Mouse (Mus musculus) G1E (cell line): ENCODE measurements around the gene Jph2. TPM values are rescaled to one million over a fixed set of nuclear protein-coding genes. Genes with fewer than 3 reads are reported as not detected.

ENCODE experiments used
- ATAC-seq: 2 replicates; pipeline ENCODE4 v1.8.0; 2016; ENCODE audit warnings: mild to moderate bottlenecking; ENCODE audit not compliant: insufficient number of reproducible peaks, poor library complexity, low FRiP score, severe bottlenecking; ENCODE audit errors: extremely low read depth
- DNase-seq: peaks from one replicate; pipeline ENCODE4 v3.0.0; 2012; ENCODE audit warnings: low spot score
- H3K27me3 ChIP-seq: 2 replicates; pipeline ENCODE4 v1.6.1; 2012; ENCODE audit warnings: mild to moderate bottlenecking, low read length, inconsistent platforms; ENCODE audit not compliant: insufficient read depth
- H3K36me3 ChIP-seq: replicated peaks from 2 replicates; pipeline ENCODE3; 2012; ENCODE audit warnings: mild to moderate bottlenecking, inconsistent platforms
- H3K4me1 ChIP-seq: 2 replicates; pipeline ENCODE4 v1.6.1; 2012; ENCODE audit warnings: low read depth, low read length, inconsistent platforms, mixed read lengths; ENCODE audit not compliant: insufficient read depth
- H3K4me3 ChIP-seq: 2 replicates; pipeline ENCODE4 v1.5.1; 2012; ENCODE audit warnings: low read depth, mild to moderate bottlenecking, inconsistent platforms, low read length, moderate library complexity, mixed read lengths
- H3K9me3 ChIP-seq: replicated peaks from 2 replicates; pipeline ENCODE4 v1.6.1; 2012; ENCODE audit warnings: inconsistent platforms
- CTCF ChIP-seq: IDR thresholded peaks from 2 replicates; pipeline ENCODE4 v1.5.1; 2012; ENCODE audit warnings: low read depth, low read length, inconsistent platforms, mixed read lengths
- GATA1 ChIP-seq: IDR thresholded peaks from 2 replicates; pipeline ENCODE4 v1.6.1; 2012; ENCODE audit warnings: borderline replicate concordance, low read length, inconsistent platforms, mixed read lengths
- GATA2 ChIP-seq: IDR thresholded peaks from 2 replicates; pipeline ENCODE4 v1.6.1; 2012; ENCODE audit warnings: low read depth, low read length, inconsistent platforms, borderline replicate concordance
- POLR2AphosphoS5 ChIP-seq: IDR thresholded peaks from 2 replicates; pipeline ENCODE4 v1.6.1; 2012; ENCODE audit warnings: low read depth, low read length, inconsistent platforms; ENCODE audit not compliant: insufficient replicate concordance
- TAL1 ChIP-seq: conservative IDR thresholded peaks from 2 replicates; pipeline ENCODE4 v1.6.1; 2012; ENCODE audit warnings: low read depth, low read length, inconsistent platforms, mixed read lengths
- polyA plus RNA-seq: library from polyadenylated mRNA; stranded (reverse); fragments of >175 nt; gene quantifications from 2 replicates; pipeline ENCODE4 v1.2.3, GENCODE M21; 2012
- total RNA-seq, 2 experiments: library from RNA; stranded (forward) in 1 of 2; stranded (reverse) in 1 of 2; fragments of 200-1000 nt in 1 of 2; fragments of >200 nt in 1 of 2; fragmentation: Nextera tagmentation in 1 of 2; gene quantifications; 2 replicates each; pipeline ENCODE4 v1.2.3; 2014 to 2017

Jph2 gene
- total and polyA plus RNA-seq, 3 experiments = 0.05 TPM; not detected in 2

DNA sequence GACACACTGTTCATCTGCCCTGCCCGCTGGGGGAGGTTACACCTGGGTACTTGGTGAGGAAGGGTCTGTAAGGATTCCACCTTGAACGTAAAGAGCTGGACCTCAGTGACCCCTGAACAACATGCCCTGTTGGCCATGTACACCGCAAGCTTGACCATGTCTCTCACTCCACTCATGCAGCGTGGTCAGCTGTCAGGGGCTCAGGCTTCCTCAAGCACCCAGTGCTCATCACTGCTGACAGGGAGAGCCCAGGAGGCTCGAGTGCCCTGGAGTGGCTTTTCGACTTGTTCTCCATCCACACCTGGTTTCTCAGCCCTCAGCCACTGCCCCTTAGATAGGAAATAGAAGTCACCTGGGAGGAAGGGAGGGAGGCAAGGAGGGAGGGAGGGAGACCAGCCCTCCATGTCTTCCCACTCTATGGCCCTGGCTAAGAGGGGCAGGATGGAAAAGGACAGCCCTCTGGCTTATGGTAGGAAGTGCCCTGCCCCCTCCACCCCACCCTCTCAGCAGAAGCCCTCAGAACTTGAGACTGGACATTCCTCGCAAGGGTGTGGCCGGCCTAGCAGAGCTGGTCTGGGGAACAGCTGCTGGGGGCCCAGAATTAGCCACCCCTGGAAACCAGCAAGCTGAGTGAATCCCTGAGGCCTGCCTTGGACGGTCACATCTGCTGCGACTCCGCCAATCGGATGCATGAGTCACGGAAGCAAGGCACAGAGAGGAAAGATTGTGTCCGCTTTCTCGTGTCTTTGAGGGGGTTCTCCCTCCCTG is 11.2 kb downstream of the Jph2 start:
- peaks cover 25% of the 10 kb centered on the region for H3K27me3 ChIP-seq
- H3K4me3 ChIP-seq = no peak overlapping the region
- H3K9me3 ChIP-seq = no peaks in the 10 kb centered on the region
- ATAC-seq = no peak
- H3K4me1 ChIP-seq = no peaks in the 10 kb centered on the region
- TF ChIP-seq GATA1 = no peak
- TF ChIP-seq CTCF = no peak
- TF ChIP-seq POLR2AphosphoS5 = no peak
- no peak for DNase-seq
- H3K36me3 ChIP-seq = no peaks in the 10 kb centered on the region

DNA sequence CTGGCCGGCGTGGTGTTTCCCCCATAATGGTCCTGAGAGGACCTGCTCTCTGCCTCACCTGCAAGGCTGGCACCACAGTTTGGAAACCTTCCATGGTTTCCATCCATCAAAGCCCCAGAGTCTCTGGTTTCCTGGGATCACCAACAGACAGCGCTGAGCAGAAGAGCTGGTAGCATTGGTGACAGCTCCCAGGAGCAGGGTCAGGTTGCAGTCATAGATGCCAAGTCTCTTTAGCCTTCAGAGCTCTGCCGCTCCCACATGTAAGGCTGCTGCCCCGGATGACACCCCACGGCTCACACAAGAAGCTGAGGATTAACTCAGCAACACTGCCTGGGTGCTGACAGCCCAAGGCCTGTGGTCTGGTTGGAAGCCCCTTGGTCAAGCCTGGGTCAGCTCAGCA is 12.7 kb downstream of the Jph2 start:
- H3K36me3 ChIP-seq = no peaks in the 10 kb centered on the region
- TF ChIP-seq TAL1 = no peak
- no peak for TF ChIP-seq CTCF
- TF ChIP-seq POLR2AphosphoS5 = no peak
- TF ChIP-seq GATA1 = no peak
- no peak for TF ChIP-seq GATA2
- ATAC-seq (no peak), DNase-seq (no peak)
- H3K27me3 ChIP-seq = peaks cover 18% of the 10 kb centered on the region
- no peak overlapping the region for H3K4me3 ChIP-seq
- H3K9me3 ChIP-seq = no peaks in the 10 kb centered on the region
- H3K4me1 ChIP-seq = no peaks in the 10 kb centered on the region

DNA sequence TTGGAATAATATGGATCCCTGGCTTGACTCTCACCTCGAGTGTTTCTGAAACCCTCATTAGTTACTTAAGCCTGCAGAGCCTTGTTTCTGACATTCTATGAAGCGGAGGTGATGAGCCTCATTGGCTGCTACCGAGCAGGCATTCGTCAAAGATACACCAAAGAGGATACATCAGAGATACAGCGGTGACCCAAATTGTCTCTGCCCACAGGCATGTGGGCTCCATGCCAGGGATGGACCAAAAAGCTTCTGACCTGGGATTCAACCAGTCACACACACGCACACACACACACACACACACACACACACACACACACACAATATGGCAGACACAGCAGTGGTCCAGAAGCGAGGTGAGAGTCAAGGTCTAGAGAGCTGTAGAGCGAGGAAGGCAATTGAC is 16.5 kb downstream of the Jph2 start:
- no peaks in the 10 kb centered on the region; the same call in 1 of the 2 replicates for H3K9me3 ChIP-seq
- ATAC-seq (no peak), DNase-seq (no peak)
- no peaks in the 10 kb centered on the region for H3K36me3 ChIP-seq
- H3K4me3 ChIP-seq = no peak overlapping the region
- peaks cover 19% of the 10 kb centered on the region for H3K27me3 ChIP-seq
- H3K4me1 ChIP-seq = no peaks in the 10 kb centered on the region; the same call in 1 of the 2 replicates
- TF ChIP-seq CTCF = no peak
- TF ChIP-seq GATA2 = no peak
- TF ChIP-seq GATA1 = no peak
- TF ChIP-seq POLR2AphosphoS5 = no peak
- TF ChIP-seq TAL1 = no peak

DNA sequence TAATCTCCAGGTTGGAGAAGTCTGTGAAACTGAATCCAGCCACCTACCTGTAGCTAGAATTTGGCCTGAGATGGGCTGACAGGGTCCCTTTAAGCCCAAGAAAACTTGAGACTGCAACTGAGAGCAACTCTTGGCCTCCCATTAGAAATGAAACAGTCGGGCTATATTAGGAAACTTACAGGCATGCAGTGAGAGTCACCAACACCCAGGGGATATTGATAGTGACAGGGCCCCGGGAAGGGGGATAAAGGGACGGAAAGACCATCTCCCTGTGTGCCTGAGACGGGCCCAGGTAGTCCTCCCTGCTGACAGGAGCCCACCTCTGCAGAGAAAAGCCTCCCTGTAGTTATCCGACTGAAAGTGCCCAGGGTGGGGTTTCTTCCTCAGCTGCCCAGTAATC is 18.4 kb downstream of the Jph2 start:
- no peak for TF ChIP-seq CTCF
- no peak for TF ChIP-seq TAL1
- TF ChIP-seq POLR2AphosphoS5 = no peak
- no peaks in the 10 kb centered on the region for H3K36me3 ChIP-seq
- H3K4me1 ChIP-seq = peaks cover 2% of the 10 kb centered on the region
- H3K9me3 ChIP-seq = peaks cover 11% of the 10 kb centered on the region
- ATAC-seq (no peak), DNase-seq (no peak)
- H3K27me3 ChIP-seq = peaks cover 16% of the 10 kb centered on the region
- H3K4me3 ChIP-seq = no peak overlapping the region

DNA sequence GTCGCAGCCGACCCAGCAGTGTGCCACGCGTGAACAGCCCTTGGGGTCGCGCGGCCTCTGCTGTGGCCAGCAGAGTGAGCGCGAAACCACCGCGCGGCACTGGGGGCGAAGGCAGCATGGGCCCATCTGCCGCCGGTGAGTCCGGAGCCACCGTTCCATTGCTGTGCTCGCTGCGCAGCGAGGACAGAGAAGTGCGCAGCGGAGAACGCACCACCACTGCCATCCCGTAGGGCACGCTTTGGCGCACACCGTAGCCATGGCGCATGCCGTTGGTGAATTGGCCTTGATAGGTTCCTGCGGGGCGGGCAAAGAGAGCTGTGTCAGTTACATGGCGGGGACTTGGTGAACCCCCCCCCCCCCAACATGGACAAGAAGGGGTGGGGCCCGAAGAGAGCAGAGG is 21.7 kb downstream of the Jph2 start:
- H3K36me3 ChIP-seq = no peaks in the 10 kb centered on the region
- ATAC-seq (no peak), DNase-seq (no peak)
- no peak overlapping the region for H3K4me3 ChIP-seq
- H3K4me1 ChIP-seq = peaks cover 2% of the 10 kb centered on the region
- peaks cover 11% of the 10 kb centered on the region for H3K9me3 ChIP-seq
- TF ChIP-seq GATA1 (no peak), TAL1 (no peak), POLR2AphosphoS5 (no peak), GATA2 (no peak), CTCF (no peak)
- H3K27me3 ChIP-seq = peaks cover 19% of the 10 kb centered on the region

DNA sequence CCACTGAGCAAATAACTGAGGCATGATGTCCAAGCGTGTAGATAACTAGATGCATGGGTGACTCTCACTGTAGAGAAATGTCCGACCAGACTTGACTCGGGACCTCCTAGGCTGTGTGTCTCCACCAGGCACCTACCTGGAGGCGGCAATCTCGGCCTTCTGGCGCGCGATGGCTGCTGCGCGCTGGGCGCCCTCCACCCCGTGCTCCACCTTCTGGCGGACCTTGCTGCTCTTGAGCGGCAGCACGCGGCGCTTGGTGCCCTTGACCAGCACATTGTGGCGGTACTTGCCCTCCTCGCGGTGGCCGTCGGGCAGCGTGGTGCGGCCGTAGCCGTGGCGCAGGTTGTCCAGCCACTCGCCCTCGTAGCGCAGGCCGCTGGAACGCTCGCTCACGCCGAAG is 22.3 kb downstream of the Jph2 start:
- no peak for DNase-seq
- Histone ChIP-seq H3K36me3 (no peaks in the 10 kb centered on the region), H3K4me3 (peak overlapping the region; percentile 18; the same call in 1 of the 2 replicates), H3K9me3 (peaks cover 11% of the 10 kb centered on the region), H3K27me3 (peaks cover 23% of the 10 kb centered on the region), H3K4me1 (peaks cover 2% of the 10 kb centered on the region)
- no peak for ATAC-seq
- TF ChIP-seq GATA2 (no peak), CTCF (no peak)

DNA sequence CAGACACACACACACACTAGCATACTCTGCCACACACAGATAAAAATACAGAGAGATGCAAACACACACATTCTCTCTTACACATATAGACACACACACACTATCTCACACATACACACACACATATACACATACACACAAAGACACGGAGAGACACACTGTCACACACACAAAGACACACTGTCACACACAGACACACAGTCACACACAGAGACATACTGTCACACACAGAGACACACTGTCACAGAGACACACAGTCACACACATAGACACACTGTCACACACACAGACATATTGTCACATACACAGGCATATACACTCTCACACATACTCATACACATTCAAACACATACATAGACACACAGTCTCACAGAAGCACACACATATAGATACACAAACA is 25.2 kb downstream of the Jph2 start:
- H3K4me3 ChIP-seq = no peak overlapping the region; the same call in 1 of the 2 replicates
- ATAC-seq = no peak

More for the DNA sequence above, 25.2 kb downstream of the Jph2 start:
- Histone ChIP-seq H3K36me3 (no peaks in the 10 kb centered on the region), H3K4me1 (peaks cover 22% of the 10 kb centered on the region), H3K9me3 (peaks cover 11% of the 10 kb centered on the region), H3K27me3 (peaks cover 18% of the 10 kb centered on the region)
- TF ChIP-seq GATA1 = no peak
- no peak for TF ChIP-seq POLR2AphosphoS5
- no peak for TF ChIP-seq GATA2
- TF ChIP-seq CTCF = no peak
- no peak for TF ChIP-seq TAL1
- no peak for DNase-seq
